Mouse (Mus musculus) T-helper 1 cell (primary cell): Measurements from ENCODE around the gene Pdik1l.

Experiments
- in situ Hi-C: fragments of 300-600 bp; cut with MboI, MseI; formaldehyde crosslinking; loops from one replicate; pipeline ENCODE4 v1.15.1; 2025; ENCODE audit warnings: high pct_unique_total_duplicates

Gene Pdik1l

DNA sequence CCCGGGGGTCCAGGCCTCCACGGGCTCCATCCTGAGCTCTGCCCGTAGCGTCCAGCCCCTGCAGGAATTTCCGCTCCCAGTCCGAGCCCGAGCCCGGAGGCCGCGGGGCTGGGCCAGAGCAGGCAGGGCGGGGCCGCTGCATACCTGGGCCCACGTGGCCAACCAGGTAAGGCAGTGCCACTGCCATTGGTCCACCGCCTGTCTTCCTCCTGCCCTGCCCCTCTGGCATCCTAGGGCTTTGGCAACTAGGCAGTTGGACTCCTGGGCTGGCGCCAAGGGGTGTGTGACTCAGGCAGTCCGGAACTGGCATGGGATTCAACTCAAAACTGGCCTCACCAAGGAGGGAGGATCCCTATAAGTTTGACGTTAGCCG, 49.4 kb downstream of the Pdik1l start, which contains the start of gene Cnksr1:
TSS of gene Cnksr1 (minus strand) at position 121 of the 373 bp plus-strand sequence.
- in situ Hi-C loops, result no loop called here

DNA sequence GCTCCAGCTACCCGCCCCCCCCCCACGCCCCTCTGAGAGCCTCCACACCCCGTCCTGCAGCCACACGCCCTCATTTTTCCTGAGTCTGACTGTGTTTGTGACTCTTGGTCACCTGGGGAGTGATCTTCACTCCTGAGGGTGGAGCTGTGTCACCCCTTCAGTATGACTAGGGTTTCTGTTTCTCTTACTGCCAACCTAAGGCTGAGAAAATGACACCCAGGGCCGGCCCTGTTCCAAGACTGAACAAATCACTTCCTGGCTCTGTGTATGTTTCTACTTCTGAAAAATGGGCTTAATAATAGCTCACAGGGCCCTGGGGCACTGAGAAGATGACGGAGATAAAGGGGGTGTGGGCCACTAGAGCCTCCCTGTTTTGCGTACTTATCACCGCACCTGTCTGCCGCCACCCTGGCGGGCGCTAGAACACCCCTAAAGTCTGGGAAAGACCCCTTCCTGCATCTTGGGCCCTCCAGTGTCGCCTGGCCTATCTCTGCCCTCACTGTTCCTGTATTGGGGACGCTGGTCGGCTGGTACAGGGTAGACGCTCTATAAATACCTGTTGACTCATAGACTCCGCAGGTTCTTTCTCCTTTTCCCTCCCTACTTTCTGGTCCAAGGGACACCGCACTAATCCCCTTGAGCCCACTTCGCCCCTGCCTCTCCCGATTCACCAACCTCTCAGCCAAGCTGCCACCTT, 50.0 kb downstream of the Pdik1l start:
- in situ Hi-C loops, result no loop called here

DNA sequence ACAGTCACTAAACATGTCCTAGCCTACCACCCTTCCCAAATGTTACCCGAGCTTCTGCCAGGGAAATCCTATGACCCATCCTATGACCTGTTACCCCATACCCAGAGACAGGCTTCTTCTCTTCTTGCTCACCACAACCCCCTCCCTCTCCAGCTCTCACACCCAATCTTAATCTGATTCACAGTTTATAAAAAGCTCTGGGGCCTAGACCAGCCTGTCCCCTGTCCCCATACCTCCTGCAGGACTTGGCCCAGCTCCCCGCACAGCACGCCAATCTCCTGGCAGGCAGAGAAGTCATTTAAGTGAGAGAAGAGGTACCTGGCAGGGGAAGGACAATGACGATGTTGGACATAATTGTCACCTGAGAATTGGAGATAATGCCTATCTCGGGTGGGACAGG, 52.8 kb downstream of the Pdik1l start:
- in situ Hi-C loops, result no loop called here

DNA sequence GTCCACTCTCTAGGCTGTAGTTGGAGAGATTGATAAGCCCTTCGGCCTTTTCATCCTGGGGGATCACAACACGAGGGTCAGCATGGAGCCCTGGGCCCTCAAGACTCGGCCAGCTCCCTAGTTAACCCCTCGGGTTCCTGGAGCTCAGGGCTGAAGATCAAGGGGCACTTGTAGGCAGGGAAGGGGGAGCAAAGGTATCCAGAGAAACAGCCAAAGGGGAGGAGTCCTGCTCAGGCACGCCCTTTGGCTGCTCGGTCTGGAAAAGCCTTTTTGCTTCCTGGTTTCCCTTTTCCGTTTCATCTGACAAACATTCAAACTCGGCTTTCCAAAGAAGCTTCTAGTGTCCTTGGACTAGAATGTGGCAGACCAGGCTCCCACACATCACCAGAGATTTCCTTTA, 57.3 kb downstream of the Pdik1l start:
- in situ Hi-C loops, result no loop called here

DNA sequence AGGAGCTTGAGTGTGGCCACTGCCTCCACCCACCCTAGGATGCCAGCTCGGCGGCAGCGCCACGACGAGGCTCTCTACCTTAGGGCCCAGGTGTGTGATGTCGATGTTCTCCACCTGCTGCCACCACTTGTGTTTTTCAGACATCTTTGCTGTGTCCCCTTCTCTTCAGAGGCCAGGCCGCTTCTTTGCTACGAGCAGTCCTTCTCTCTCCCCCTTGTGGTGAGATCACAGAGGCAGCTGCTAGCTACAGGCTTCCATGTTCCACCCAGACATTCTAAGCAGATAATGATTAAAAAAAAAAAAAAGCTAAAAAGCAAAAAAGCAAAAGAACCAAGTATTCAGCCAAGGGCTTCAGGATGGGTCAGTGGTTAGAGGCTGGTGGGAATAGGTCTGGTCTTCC, 60.5 kb downstream of the Pdik1l start, which contains the start of gene Catsper4:
TSS of gene Catsper4 (minus strand) at position 190 of the 400 bp plus-strand sequence.
- in situ Hi-C loops, result no loop called here
